Mouse (Mus musculus): ENCODE measurements around the gene Pparg.

The Pparg gene

GRCm38 (mm10) chr6:115466601-115467000 lies 105.8 kb downstream of the Pparg start:
- DNase-seq = no peak

DNA sequence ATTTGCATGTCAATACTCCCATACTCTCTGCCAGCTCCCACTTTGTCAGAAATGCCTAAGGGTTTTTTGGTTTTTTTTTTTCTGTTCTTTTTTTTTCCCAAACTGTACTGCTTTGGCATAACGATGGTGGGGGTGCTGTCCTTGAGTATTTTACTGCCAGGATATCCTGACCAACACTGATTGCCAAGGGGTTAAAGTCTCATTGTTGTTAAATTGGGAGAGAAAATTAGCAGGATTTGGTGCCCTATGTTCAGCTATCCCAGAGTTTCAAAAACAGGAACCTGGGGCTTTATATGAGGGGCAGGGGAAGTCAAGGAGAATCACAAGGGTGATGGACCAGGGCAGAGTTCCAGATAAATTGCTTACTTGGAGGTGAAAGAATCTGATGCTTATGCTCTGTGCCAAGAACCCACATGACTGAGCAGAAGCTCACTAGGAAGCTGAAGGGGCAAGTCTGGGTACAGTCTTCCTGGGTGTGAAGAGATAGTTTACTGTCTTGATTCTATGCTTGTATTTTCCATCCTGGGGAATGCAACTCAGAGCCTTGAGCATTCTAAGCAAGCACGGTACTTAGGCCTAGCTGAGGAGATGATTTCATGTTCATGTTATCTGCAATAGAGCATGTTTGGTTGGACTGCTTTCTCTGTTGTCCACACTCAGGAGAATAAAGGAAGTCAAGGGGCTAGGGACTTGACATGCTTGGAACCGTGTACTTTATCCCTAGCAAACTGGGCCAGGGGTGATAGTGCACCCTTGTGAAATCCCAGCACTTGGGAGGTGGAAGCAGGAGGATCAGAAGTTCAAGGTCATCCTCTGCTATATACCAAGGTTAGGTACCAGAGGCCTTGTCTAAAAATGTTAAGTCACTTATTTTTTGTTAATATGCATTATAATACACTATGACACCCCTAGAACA lies 109.2 kb downstream of the Pparg start:
- no peak for DNase-seq

DNA sequence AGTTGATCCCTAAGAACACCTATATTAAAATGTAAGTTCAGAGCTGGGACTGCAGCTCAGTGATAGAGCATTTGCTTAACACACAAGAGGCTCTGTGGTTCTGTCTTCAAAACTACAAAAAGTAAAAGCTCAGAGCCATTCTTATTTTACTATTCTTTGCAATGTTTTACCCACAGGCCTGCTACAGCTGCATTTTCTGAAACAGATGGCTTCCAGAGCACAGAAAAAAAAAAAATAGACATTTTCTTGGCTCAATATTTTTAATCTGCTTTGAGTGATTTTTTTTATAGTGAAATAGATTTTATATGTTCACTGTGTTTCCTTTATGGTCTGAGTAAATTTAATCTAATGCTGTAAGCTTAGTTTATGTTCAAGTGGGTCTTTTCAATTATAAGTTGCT lies 111.2 kb downstream of the Pparg start:
- DNase-seq = no peak

GRCm38 (mm10) chr6:115477081-115477695 lies 116.4 kb downstream of the Pparg start:
- no peak for DNase-seq

GRCm38 (mm10) chr6:115479963-115480321 lies 119.2 kb downstream of the Pparg start:
- no peak for DNase-seq

- no peak for DNase-seq
Observed at GRCm38 (mm10) chr6:115480322-115481017, 119.7 kb downstream of the Pparg start.

- DNase-seq = no peak
Observed at GRCm38 (mm10) chr6:115481018-115481354, 120.2 kb downstream of the Pparg start.

DNA sequence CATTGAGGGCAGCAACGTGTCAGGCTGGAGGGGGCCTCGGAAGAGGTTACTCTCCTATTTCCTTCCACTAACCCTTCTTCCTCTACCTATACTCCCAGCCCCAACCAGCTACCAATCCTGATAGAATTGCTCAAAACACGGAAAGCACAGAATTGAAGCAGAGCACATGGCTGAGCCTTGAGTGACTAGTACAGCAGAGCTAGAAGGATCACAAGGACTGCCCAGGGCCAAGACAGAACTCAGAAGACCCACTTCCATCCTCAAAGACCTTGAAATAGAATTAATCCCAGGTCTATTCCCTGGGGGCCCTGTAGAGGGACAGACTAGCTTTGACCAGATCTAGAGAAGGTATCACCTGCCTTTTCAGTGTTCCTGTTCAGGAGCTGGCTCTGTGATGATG lies 120.9 kb downstream of the Pparg start:
- DNase-seq = no peak

DNA sequence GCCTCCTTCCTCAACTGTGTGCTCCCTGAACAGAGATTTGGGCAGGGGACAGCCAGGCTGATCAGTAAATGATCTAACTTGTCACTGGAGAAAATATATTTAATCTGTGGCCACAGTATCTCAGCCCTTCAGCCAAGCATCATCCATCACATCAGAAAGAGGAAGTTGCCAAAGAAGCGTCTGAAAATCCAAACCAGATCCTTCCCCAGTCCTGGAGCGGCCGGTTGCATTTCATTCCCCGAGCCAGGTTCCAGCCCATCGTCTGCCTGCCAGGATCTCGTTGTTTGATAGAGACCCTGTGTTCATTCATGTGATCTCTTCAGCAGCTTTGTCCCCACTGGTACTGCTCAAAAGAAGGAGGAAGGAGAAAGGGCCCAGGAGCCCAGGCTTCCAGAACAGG lies 124.9 kb downstream of the Pparg start:
- no peak for DNase-seq

- DNase-seq = no peak
Observed at GRCm38 (mm10) chr6:115489831-115490230, 129.1 kb downstream of the Pparg start.

DNA sequence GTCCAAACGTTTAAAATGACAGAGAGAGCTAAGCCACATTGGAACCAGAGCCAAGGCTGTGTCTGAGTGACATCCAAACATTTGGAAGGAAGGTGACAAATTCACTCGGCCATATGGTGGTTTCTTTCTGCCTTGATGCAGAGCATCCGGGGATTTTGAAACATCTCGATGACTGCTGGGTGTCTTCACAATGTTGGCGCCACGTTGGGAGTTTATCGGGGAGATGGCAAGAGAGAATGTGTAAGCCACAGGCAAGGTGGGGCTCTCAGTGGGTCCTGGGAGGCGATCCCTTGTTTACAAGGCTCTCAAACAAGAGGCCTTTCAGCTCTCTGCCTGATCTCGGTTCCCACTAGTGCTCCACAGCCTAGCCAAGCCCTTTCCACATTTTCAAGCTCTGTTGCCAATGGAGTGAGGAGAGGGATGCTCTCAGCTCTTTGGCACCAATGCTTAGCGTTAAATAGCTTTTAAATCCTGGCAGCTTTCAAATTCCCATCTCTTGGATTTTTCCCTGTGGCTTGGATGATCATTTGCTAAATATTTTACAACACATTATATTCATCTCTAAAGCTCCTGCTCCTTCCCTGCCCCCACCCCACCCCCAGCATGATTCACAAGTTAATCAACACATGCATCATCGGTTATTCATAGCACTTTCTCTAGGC lies 132.3 kb downstream of the Pparg start:
- no peak for DNase-seq

- DNase-seq = no peak
Observed at GRCm38 (mm10) chr6:115493824-115494223, 133.1 kb downstream of the Pparg start.

DNA sequence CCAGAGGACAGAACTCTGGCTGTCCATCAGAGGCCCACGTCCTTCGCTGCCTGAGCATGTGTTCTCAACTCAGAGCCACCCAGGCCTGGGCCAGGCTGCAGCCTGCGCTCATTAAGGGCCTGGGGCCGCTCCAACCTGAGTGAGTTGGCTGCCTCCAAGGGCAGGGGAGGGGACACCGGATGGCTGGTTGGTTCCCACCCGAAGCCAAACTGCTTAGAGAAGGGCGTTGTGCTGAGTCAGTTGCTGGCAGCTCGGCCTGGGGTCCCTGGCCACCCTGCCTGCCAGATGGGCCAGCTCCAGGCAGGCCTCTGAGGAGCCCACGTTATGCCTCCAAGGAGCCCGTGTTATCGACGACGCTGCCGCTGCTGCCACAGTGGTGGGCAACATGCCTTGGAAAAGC lies 138.8 kb downstream of the Pparg start:
- DNase-seq = no peak

DNA sequence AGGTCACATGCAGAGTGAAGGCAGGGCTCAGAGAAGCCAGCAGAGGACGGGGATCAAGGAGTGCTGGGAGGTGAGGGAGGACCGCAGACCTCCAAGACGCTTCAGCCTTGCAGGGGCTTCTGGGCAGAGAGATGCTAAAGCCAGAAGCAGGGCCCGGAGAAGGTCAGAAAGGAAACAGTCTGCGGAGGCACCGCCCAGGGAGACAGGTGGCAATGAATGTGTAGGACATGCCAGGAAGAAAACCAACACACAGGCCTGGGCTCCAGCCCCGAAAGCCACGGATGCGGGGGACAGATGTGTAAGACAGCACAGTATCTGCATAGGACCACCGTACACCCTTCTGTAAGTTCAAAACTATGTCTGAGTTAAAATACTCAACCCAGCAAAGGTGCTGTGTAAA lies 139.5 kb downstream of the Pparg start:
- no peak for DNase-seq

GRCm38 (mm10) chr6:115501131-115501530 lies 140.4 kb downstream of the Pparg start:
- no peak for DNase-seq

- no peak for DNase-seq
Observed at GRCm38 (mm10) chr6:115503038-115503437, 142.3 kb downstream of the Pparg start.

DNA sequence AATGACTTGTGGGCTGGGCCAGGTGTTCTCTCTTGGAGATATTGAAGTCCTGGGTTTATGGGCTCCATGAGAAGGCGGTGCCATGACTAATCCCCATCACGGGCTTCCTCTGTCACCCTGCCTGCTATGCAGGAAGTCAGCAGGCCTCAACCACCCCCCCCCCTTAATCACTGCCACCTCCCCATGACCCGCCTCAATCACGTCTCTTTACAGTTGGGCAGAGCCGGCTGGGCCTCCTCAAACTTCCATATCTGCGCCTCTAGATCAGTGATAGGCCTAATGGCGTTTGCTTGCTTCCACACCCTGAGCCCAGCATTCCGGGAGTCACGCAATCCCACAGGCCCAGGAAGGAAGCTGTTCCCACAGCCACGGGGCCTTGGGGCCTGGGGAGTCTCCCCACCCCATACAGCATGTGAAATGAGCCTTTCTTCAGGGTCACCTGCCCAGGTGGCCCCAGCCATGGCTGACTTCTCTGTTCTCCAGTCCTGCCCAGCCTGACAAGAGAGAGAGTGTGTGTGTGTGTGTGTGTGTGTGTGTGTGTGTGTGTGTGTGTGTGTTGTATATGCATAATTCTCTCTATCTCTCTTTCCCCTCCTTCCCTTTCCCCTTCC lies 142.9 kb downstream of the Pparg start:
- no peak for DNase-seq

DNA sequence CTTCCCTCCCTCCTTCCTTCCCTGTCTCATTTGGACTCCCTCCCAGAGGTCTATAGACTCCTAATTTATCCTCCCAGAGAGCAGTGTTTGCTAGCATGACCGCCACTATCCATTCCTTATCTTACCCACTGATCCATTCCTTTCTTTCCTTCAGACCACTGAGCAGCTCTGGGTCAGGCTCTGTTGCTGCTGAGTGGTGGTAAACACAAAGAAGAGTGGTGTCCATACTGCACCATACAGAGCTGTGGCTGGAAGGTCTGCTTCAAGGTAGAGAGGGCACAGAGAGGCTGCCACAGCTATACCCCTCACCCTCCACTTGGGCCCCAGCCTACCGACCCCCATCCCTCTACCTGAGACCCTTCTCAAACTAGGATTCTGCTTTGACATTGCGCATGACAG lies 143.4 kb downstream of the Pparg start:
- DNase-seq = no peak

GRCm38 (mm10) chr6:115504915-115505314 lies 144.2 kb downstream of the Pparg start:
- DNase-seq = no peak

- no peak for DNase-seq
Observed at GRCm38 (mm10) chr6:115506425-115506824, 145.7 kb downstream of the Pparg start.

DNA sequence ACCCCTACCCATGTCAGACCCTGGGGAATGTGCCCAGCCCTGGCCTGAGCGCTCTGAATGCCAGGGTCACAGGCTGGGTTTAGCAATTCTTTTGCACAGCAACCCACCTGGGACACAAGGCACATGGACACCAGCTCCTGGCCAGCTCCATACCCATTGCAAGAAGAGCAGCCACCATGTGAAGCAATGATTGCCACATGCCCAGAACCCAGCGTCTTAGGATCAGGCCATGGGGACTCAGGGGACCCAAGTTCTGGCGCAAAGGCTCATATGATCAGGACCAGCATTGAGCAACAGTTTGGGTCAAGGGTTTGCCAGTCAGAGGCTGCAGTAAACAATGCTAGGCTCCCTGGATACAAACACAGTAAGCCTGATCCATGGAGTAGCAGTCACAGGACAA lies 150.7 kb downstream of the Pparg start:
- DNase-seq = no peak

DNA sequence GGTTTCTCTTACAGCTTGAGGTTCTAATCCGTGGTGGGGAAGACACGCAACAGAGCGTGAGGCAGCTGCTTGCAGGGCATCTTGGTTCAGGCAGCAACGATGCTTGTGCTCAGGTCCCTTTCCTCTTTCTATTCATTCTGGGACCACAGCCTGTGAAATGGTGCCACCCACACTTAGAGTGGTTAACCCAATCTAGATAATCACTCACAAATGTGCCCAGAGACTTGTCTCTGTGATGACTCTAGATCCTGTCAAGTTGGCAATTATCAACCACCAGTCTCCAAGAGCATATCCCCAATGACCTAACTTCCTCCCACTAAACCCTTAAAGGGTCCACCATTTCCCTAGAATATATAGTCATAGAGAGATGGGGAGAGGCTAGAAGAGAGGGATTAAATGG lies 152.5 kb downstream of the Pparg start:
- no peak for DNase-seq

DNA sequence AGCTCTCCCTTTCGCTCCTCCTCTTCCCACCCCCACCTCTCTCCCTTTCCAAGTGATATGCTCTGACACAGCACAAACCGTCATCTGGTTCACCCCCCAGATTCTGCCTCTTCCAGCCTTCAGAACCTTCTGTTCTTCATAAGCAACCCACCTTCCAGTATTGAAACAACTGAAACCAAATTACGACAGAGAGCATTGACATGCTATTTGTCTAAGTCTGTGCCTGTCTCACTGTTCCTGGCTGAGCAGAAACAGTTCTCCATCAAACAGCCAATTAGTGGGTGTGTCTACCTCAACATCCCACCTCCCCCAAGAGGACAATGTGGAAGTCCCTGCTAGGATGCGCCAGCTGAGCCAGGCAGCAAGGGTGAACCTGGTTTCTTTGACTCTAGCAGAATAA lies 157.2 kb downstream of the Pparg start:
- DNase-seq = no peak
